9 mouse cellular contexts compared by ENCODE assay signal in the genomic region with DNA sequence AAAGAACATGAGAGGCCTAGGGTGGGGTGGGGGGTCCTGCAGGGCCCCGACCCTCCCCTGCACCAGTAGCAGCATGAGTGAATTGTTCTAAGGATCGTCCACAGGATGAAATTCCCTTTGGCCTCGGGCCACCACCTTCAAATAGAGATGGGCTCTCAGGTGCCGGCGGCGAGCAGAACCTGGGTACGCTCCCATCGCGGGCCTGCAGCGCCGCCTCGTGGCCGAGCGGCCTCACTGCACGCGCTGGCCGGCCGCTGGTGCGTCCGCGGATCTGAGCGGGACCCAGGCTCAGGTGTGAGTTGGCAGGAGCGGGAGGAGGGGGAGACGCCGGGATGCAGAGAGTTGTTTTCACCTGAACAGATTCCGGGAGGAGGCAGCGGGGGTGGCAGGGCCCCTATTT. TPM values are rescaled to one million over a fixed set of nuclear protein-coding genes. Genes with fewer than 3 reads are reported as not detected.
DNase-seq lines count a peak whose midpoint lies in the region; ATAC-seq and TF ChIP-seq lines count a peak whose summit lies in the region.
"Had no signal": no experiment of that assay in that cellular context is flagged by ENCODE, and none has a peak within 500 bp of the region (broad histone marks: within the 10 kb centered on the region; RNA-seq: fewer than 3 reads in every experiment).

No protein-coding gene starts in this region.

- no peaks in the 10 kb centered on the region for H3K9me3 ChIP-seq in kidney, embryonic 15.5 days (replicated peaks)
- no peaks in the 10 kb centered on the region for H3K9me3 ChIP-seq in liver, postnatal 0 days (ENCODE audit: low read length)
- no peaks in the 10 kb centered on the region for H3K9me3 ChIP-seq in neural tube, embryonic 15.5 days (replicated peaks)

- peak; percentile 46 for DNase-seq in urinary bladder, adult 2 months (ENCODE audit: low spot score)
- DNase-seq in urinary bladder, postnatal 4 days (ENCODE audit: low spot score in 2 of 2), result no peak
- peak; percentile 82 for DNase-seq in cerebellum, adult 8-10 months
- peak; percentile 78 for DNase-seq in liver, postnatal 0 days
- DNase-seq in thymus, postnatal 4 days, result peak; percentile 81

- no peak overlapping the region for H3K4me3 ChIP-seq in kidney, embryonic 15.5 days (replicated peaks)
- H3K4me3 ChIP-seq in liver, postnatal 0 days (ENCODE audit: low read depth, low read length), result no peak overlapping the region
- peak overlapping the region; percentile 18; the same call in 1 of the 2 replicates for H3K4me3 ChIP-seq in neural tube, embryonic 15.5 days (replicated peaks)
- H3K4me3 ChIP-seq: erythroblast, embryonic 14.5 days had no signal

- TF ChIP-seq EP300 in liver, postnatal 0 days (IDR thresholded peaks at IDR 0.05; ENCODE audit: low read depth), result no peak

- H3K27ac ChIP-seq in kidney, embryonic 15.5 days, result no peak overlapping the region
- H3K27ac ChIP-seq in liver, postnatal 0 days (ENCODE audit: low read depth), result no peak overlapping the region
- no peak overlapping the region for H3K27ac ChIP-seq in neural tube, embryonic 15.5 days (replicated peaks)

- TF ChIP-seq CTCF in liver, postnatal 0 days (IDR thresholded peaks at IDR 0.05; ENCODE audit: low read depth), result peak; percentile 98

- peak overlapping the region; percentile 42 for H3K4me2 ChIP-seq in kidney, embryonic 15.5 days
- no peak overlapping the region for H3K4me2 ChIP-seq in liver, postnatal 0 days (ENCODE audit: low read depth, low read length)
- peak overlapping the region; percentile 54 for H3K4me2 ChIP-seq in neural tube, embryonic 15.5 days

- no peak overlapping the region for H3K9ac ChIP-seq in kidney, embryonic 15.5 days
- no peak overlapping the region for H3K9ac ChIP-seq in liver, postnatal 0 days (replicated peaks)
- no peak overlapping the region for H3K9ac ChIP-seq in neural tube, embryonic 15.5 days (replicated peaks)

- WGBS in kidney, embryonic 15.5 days, result under 1% methylated on average over 27 of the region's 27 CpGs
- WGBS in liver, postnatal 0 days (ENCODE audit: insufficient replicate concordance), result under 1% methylated on average over 27 of the region's 27 CpGs
- WGBS in neural tube, embryonic 15.5 days, result under 1% methylated on average over 27 of the region's 27 CpGs

- H3K36me3 ChIP-seq in kidney, embryonic 15.5 days, result no peaks in the 10 kb centered on the region
- H3K36me3 ChIP-seq in liver, postnatal 0 days (replicated peaks; ENCODE audit: insufficient read depth, low read length), result no peaks in the 10 kb centered on the region
- no peaks in the 10 kb centered on the region for H3K36me3 ChIP-seq in neural tube, embryonic 15.5 days

- H3K4me1 ChIP-seq in kidney, embryonic 15.5 days, result peaks cover 7% of the 10 kb centered on the region
- H3K4me1 ChIP-seq in liver, postnatal 0 days (ENCODE audit: insufficient read depth), result no peaks in the 10 kb centered on the region
- peaks cover 14% of the 10 kb centered on the region for H3K4me1 ChIP-seq in neural tube, embryonic 15.5 days

- H3K27me3 ChIP-seq in kidney, embryonic 15.5 days, result peaks cover 74% of the 10 kb centered on the region
- H3K27me3 ChIP-seq in liver, postnatal 0 days (ENCODE audit: insufficient read depth, low read length), result peaks cover 28% of the 10 kb centered on the region
- H3K27me3 ChIP-seq in neural tube, embryonic 15.5 days (replicated peaks), result peaks cover 46% of the 10 kb centered on the region

- ATAC-seq in frontal cortex, adult (ENCODE audit: low TSS enrichment), result peak; percentile 69; the same call in 1 of the 2 replicates
- no peak for ATAC-seq in kidney, embryonic 15.5 days (replicated peaks; ENCODE audit: low FRiP score)
- peak; percentile 62; the same call in 1 of the 2 replicates for ATAC-seq in liver, postnatal 0 days
- peak; percentile 53; the same call in 1 of the 2 replicates for ATAC-seq in neural tube, embryonic 15.5 days (ENCODE audit: low FRiP score)

RNA-seq across cellular contexts. Expression of gene Grm4, which starts 0.6 kb away (rescaled TPM):
- 0.12 and 0.35 TPM in 2 replicates for polyA plus RNA-seq in urinary bladder, adult 2 months (2012; rRNA removed)
- 1.0 and 1.2 TPM in 2 replicates for polyA plus RNA-seq in kidney, embryonic 15.5 days (2015; fragmentation: Nextera tagmentation; extraction: Ambion mirVana)
- not detected in 2 replicates for polyA plus RNA-seq in liver, postnatal 0 days (2015; fragmentation: Nextera tagmentation; extraction: Ambion mirVana)
- 9.7 and 10.1 TPM in 2 replicates for polyA plus RNA-seq in neural tube, embryonic 15.5 days (2015; fragmentation: Nextera tagmentation; extraction: Ambion mirVana)
- polyA plus RNA-seq: erythroblast, embryonic 14.5 days had no signal

RNA-seq across cellular contexts. Expression of gene Hmga1, which starts 35.7 kb away (rescaled TPM):
- polyA plus RNA-seq in urinary bladder, adult 2 months (2012; rRNA removed), result 55.1 and 65.1 TPM in 2 replicates
- polyA plus RNA-seq in kidney, embryonic 15.5 days (2015; fragmentation: Nextera tagmentation; extraction: Ambion mirVana), result 250 and 269 TPM in 2 replicates
- polyA plus RNA-seq in liver, postnatal 0 days (2015; fragmentation: Nextera tagmentation; extraction: Ambion mirVana), result 64.0 and 64.9 TPM in 2 replicates
- 129 and 207 TPM in 2 replicates for polyA plus RNA-seq in neural tube, embryonic 15.5 days (2015; fragmentation: Nextera tagmentation; extraction: Ambion mirVana)

RNA-seq across cellular contexts. Expression of gene AI413582, which starts 45.0 kb away (rescaled TPM):
- 34.8 and 48.7 TPM in 2 replicates for polyA plus RNA-seq in urinary bladder, adult 2 months (2012; rRNA removed)
- polyA plus RNA-seq in kidney, embryonic 15.5 days (2015; fragmentation: Nextera tagmentation; extraction: Ambion mirVana), result 14.1 and 17.3 TPM in 2 replicates
- 15.0 and 16.7 TPM in 2 replicates for polyA plus RNA-seq in liver, postnatal 0 days (2015; fragmentation: Nextera tagmentation; extraction: Ambion mirVana)
- 70.8 and 74.9 TPM in 2 replicates for polyA plus RNA-seq in neural tube, embryonic 15.5 days (2015; fragmentation: Nextera tagmentation; extraction: Ambion mirVana)

Comparison
In these comparisons a context has a peak if more than half of its experiments do, and no peak if none do; other contexts are left out.
1. DNase-seq: peak in urinary bladder, adult 2 months (single experiment), cerebellum, adult 8-10 months (single experiment), liver, postnatal 0 days (single experiment) and thymus, postnatal 4 days (single experiment); none in urinary bladder, postnatal 4 days (0 of 2).